Mouse (Mus musculus) large intestine, adult 2 months (tissue): ENCODE results near the gene Krtap7-1. TPM values are rescaled to one million over a fixed set of nuclear protein-coding genes. Genes with fewer than 3 reads are reported as not detected.

Experiments used
- polyA plus RNA-seq: library from polyadenylated mRNA; depleted of rRNA; stranded (reverse); fragments of >200 nt; gene quantifications from 2 replicates; pipeline ENCODE4 v1.2.3, GENCODE M21; 2012; rRNA removed

Krtap7-1 gene
- polyA plus RNA-seq, 1 experiment = not detected

Other genes starting within 250 kb of the Krtap7-1 start
- gene Krtap21-1, start 104.5 kb downstream of the Krtap7-1 start, polyA plus RNA-seq = not detected in 2 replicates
- not detected in 2 replicates for gene Krtap6-2, start 88.2 kb downstream of the Krtap7-1 start, polyA plus RNA-seq
- gene Krtap8-1, start 20.4 kb downstream of the Krtap7-1 start, polyA plus RNA-seq = not detected in 2 replicates
- not detected in 2 replicates for gene Krtap11-1, start 62.9 kb upstream of the Krtap7-1 start, polyA plus RNA-seq